Mouse (Mus musculus) T-cell, adult 2 months (primary cell): ENCODE data around the gene Hdac1.
"Not testable (repeated sequence)": the region's sequence is repeated elsewhere in the genome, so short reads cannot be mapped to it uniquely, and the experiment has no call there.

Experiments
- DNase-seq: peaks from one replicate; pipeline ENCODE4 v3.0.0; 2022; ENCODE audit warnings: low spot score

Gene Hdac1

DNA sequence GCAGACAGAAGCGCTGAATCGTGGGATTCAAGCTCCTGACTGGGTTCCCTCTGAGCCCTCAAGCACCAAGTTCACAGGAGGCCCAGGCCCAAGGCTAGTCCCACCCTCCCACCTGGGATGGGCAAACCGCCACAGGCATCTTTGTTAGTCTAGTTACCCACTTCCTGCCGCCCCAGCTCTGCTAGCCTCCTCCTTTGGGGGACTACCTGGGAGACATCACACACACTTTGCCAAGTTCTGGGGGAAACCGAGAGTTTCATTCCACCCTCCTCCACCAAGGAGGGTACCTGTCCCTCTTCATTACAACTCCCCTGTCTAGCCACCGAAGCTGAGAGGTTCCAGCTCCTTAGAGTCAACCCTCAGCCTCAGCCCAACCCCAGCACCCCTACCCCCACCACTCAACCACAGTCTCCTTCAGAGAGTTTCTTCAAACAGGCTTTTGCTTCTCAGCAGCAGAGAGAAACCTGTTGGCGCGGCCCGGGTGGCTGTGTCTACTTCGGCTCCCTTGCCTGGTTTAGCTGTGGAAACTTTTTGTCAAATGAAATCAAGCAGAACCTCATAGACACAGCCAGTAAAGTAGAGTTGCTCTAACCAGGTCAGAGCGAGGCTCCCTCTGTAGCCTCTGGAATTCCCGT is 15.9 kb upstream of the Hdac1 start:
- peak; percentile 91 for DNase-seq

DNA sequence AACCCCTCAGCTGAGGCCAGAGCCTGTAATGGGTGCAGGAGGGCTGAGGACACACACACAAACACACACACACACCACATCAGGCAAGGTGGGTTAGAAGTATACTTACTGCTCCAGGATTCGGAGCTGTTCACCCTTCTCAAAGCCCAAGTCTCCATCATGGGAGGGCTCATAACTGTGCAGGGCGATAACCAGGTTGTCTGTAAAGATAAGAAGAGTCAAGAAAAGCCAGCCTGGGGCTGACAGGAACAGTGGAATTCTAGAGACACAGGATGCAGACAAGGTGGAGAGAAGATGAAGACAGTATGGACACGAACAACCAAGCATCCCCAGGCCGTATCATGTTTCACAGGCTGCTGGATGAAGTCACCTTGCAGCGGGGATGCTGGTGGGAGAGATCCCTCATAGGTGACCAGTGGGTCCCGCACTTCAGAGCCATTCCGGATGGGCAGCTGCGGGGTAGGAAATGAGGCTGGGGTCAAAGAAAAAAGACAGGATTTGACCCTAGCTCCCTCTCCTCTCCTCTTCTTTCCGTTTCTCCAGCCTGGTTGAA is 14.8 kb upstream of the Hdac1 start:
- DNase-seq, result no peak

DNA sequence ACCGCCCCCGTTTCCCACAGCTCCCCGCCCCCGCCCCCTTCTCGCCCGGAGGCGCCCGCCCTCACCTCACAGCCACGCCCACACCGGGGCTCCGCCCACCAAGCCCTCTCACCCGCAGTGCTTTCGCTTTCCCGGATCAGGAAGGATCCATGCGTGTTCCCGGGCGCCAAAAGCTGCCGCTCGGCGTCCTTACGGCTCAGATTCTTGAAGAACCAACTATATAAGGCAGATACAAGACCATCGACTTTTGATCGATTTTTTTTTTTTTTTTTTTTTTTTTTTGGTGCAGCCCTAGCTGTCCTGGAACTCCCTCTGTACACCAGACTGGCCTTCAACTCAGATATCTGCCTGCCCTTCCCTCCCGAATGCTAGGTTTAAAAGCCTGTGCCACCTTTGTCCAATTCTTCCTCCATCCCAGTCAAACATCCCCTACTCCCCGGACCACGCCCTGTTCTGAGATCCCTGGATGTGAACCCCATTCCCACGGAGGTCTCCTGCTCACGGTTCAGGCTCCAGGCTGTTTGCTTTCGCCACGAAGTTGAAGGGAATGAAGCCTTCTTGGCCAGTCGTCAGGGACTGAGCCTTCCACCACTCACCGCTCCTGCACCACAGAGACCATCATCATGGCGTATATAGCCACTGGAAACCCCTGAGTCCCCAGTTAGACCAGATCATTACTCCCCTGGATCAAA is 14.2 kb upstream of the Hdac1 start:
- DNase-seq, result peak; percentile 70

DNA sequence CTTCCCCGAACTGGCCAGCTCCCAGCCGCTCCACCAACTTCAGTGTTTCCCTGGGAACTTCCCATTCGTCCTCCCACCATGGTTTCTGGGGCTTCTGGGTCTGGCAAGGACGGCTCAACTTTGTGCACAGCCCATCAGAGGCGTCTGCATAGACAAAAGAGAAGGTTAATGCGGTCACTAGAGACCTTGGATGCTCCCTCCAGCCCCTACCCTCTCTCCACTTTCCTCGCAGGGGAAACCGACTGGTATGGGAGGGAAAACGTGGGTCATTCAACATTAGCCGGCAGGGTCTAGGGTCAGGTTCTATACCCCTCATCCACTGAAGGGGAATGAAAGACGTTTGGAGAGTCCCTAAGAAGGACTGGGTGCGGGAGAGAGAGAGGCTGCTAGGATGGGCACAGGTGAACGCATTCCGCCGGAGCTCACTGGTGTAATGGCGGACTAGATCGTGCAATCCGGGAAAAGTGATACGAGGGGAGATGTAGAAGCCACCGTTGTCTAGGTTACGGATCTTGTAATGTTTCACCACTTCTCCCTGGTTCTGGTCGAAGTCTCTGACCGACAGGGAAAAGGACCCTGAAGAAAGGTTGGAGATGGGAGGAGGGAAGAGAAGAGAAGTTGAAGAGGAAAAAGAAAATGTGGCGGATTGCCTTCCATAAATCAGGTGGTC is 13.5 kb upstream of the Hdac1 start:
- no peak for DNase-seq

DNA sequence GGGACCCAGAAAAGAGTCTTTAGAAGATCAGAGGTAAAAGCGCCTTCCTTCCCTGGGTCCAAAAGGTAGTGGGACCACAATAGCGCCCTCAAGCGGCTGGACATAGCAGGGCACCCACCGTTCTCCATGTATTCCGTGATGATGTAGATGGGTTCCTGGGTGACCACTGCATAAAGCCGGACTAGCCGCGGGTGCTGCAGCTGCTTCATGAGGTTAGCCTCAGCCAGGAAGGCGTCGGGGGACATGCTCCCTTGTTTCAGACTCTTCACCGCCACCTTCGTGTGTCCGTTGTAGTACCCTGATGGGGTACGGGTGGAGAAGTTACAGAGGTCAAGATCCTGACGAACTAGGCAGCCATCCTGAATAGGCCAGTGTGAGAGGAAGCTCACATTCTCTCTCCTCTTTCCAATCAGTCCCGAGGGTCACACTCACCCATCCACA is 12.9 kb upstream of the Hdac1 start:
- no peak for DNase-seq

DNA sequence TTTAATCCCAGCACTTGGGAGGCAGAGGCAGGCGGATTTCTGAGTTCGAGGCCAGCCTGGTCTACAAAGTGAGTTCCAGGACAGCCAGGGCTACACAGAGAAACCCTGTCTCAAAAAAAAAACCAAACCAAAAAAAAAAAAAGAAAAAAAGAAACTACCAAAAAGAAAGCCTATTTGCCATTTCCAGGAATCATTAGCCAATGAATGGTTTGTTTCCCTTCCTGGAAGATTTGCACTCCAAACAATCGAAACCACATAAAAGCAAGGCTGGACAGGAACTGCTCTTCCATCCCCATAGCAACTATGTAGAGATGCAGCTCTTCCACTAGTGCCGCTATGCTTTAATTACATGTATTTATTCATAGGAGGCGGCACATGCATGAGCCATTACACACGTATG is 12.0 kb upstream of the Hdac1 start:
- not testable (repeated sequence) for DNase-seq

DNA sequence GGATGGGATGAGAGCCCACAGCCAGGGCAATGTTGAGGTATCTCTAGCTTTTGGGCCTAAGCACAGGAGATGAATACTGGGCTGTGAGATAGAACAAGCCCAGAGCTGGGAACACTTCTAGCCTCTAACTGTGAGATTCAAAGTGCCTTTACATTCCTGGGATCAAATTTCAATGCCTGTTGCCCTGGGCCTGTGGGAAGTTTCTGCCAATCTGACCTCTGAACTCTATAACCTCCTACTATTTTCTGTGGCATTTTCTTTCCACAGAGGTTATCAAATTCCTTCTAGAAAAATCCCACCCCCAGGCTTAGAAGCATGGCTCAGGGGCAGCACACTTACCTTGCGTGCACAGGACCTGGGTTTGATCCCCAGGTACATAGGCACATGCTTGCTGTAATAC is 7.8 kb upstream of the Hdac1 start:
- DNase-seq, result no peak

DNA sequence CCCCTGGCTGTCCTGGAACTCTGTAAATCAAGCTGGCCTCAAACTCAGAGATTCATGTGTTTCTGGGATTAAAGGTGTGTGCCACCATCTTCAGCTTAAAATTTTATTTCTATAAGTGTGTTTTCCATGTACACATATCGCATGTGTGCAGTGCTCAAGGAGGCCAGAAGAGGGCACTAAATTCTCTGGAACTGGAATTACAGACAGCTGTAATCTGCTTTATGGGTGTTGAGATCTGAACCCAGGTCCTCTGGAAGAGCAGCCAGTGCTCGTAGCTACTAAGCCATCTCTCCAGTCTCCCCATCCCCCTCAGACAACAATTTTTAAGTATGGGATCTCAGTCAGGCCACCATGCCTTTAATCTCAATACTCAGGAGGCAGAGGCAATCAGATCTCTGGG is 6.8 kb upstream of the Hdac1 start:
- DNase-seq, result peak; percentile 63

DNA sequence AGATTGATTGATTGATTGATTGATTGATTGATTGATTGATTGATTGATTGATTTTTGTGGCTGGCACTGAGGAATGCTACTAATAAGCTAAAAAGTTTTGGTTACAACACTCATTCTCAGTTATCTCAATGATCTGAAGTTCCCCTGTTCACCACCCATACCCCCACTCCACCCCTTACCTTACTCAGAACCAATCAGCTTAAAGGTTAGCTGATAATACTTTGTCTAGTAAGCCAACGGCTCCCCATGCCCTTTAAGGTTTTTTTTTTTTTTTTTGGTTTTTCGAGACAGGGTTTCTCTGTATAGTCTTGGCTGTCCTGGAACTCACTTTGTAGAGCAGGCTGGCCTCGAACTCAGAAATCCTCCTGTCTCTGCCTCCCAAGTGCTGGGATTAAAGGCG is 5.1 kb upstream of the Hdac1 start:
- not testable (repeated sequence) for DNase-seq

DNA sequence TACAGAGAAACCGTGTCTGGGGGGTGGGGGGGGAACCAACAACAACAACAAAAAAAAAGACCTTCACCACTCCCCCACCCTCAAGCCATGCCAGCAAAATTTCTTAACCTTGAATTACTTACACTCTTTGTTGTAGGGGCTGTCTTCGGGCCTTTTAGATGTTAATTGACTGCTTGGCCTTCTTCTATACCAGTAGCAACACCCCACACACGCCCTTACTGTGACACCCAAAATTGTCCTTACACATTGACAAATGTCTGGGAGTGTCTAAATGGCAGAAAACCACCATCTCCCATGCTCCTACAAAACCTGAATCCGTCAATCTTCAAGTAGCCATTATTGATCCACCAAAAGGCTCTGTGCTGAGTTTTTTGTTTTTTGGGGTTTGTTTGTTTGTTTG is 1.6 kb upstream of the Hdac1 start:
- no peak for DNase-seq

DNA sequence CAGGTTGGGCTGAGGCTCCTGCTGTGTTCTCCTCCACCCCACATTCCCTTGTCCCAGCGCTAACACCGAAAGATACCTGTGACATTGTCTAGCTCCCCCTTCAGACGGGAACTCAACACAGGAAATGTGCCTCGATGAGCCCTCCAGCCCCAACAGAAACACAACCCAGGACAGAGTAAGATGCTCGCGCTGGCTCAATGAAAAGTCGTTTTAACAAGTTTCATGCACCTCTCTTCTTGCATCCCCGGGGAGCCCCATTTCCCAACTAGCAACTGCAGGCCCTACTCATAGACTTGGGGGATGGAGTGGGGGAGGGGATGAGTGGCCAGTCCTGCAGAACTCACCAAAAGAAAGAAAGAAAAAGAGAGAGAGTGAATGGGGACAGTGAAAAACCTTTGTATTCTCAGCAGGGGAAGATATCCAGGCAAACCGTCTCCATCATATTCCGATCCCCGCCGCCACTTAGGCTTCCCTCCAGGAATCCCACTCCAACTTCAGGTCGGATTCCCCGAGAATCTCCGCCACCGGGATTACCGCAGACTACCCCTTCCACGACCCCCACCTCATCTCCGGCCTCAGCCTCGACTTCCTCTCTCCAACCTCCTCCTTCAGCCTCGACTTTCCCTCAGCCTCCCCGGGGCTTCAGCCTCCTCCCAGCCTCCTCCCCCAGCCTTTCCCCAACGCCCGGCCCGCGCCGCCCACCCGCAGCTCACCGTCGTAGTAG is 483 bp downstream of the Hdac1 start:
- DNase-seq, result peak; percentile 37

DNA sequence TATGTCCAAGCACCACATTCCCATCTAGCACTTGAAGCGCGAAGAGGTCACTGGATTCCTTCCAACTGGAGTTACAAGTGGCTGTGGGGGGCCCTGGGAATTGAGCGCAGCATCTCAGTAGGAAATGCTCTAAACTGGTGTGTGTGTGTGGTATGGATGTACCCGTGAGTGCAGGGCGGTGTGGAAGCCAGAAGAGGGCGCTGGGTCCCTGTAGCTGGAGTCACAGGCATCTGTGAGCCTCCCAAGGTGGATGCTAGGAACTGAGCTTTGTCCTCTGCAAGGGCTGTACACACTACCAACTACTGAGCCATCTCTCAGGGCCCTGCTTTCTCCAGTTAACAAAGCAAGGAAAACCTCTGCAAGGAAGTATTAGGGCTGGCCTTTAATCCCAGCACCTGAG is 2.5 kb downstream of the Hdac1 start:
- DNase-seq, result peak; percentile 57

DNA sequence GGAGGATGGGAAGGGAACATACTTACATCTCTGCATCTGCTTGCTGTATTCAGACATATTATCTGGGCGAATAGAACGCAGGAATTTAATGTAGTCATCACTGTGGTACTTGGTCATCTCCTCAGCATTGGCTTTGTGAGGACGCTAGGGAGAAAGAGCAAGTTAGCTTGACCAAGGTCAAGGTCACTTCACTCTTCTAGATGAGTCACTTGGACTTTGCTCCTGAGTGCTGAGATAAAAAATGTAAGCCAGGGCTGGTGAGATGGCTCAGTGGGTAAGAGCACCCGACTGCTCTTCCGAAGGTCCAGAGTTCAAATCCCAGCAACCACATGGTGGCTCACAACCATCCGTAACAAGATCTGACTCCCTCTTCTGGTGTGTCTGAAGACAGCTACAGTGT is 13.6 kb downstream of the Hdac1 start:
- DNase-seq, result not testable (repeated sequence)

DNA sequence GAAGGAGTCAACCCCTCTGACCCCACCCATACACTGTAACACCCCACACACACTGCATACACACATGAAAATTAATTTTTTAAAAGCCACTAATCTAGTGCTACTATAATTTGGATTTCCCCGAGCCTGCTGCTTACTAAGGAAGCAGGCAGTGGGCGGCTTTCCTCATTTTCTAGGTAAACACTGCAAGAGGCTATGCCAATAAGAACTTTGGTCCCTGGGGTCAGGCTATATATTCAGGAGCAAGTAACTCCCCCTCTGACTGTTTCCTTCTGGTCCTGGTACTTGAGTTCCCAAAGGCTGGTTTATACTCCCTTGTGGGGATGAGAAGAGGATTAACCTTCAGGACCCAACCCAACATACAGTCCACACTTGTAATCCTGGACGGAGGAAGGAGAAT is 16.6 kb downstream of the Hdac1 start:
- DNase-seq, result no peak

DNA sequence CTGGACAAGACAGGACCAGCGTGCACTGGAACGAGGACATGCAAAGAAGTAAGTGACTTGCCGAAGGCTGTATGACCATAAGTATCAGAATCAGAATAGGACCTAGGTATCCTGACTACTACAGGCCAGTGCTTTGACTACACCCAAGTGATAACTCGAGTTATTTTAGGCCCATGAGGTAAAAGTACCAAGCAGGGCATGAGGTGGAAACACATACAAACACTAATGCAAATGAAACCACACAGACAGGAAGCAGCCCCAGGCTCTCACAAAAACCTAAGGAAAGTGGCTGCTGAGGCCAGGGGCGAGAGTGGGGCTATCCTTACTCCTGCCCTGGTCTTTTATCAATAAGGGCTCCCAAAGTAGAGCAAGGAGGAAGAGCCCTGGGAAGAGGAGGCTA is 17.2 kb downstream of the Hdac1 start:
- DNase-seq, result no peak

DNA sequence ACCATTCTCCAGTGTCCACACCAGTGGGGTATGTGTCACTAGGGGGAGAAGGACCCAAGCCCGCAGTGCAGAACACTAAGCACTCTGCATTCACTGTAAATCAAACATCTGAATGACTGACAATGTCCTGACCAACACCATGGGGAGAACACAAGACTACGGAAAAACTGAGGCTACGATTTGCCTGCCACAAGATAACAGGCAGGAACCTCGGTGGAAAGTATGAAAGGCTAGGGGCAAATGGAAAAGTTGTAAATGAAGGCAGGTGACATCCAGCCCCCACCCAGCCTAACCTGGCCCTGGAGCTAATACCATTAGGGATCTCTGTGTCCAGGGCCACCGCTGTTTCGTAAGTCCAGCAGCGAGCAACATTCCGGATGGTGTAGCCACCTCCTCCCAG is 24.0 kb downstream of the Hdac1 start:
- DNase-seq, result no peak

DNA sequence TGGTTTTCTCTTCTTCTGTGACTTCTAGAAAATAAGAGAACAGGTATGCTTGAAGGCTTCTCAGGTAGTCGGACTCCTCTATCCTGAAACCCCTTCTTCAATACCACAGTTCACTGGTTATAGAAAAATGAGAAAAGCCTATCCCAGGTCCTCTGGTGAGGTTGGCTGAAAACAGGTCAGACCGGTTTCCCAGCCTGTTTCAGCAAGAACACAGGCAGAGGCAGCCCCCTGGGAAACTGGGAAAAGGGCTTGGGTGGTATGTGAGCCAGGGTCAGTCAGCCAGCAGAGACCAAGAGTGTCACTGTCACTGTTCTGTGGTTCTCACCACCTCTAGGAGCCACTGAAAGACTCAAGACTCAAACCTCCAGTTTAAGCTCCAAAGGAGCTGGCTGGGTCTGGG is 25.6 kb downstream of the Hdac1 start:
- no peak for DNase-seq

DNA sequence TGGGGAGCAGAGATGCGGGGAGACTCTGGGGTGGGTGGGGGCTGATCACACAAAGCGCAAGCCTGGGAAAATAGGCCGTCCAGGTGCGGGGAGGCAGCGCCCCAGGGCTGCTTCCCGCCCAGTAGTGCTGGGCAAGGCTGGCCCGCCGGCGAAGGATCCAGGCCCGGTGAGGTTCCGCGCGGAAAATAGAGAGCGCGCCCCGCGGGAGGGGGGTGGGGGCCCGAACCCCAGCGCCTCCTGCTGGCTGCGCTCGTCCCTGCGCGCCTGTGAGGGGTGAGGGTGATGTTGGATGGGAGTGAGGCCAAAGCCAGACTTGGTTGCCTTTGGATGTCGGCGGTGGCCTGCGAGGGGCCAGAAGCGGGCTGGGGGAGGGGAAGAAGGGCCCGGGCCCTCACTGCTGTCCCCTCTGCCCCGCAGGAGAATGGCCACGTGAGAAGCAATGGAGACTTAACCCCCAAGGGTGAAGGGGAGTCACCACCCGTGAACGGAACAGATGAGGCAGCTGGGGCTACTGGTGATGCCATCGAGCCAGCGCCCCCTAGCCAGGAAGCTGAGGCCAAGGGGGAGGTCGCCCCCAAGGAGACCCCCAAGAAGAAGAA is 28.1 kb downstream of the Hdac1 start:
- DNase-seq, result peak; percentile 56

DNA sequence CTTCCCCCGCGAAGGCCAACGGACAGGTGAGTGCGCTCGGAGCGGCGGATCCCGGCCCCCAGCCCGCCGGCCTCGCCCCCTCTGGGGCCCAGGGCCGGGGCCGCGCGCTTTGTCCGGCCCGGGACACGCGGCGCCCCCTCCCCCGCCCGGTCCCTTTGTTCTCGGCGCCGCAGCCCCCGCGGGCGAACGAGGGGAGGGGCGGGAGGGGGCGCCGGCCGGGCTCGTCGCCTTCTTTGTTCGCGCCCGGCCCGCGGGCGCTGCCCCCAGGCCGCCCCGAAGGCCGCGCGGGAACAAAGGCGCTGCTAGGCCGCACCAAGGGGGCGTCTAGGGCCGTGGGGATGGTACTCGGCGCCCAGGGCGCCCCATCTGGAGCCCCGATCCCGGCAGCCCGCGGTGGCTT is 28.6 kb downstream of the Hdac1 start:
- DNase-seq, result no peak

DNA sequence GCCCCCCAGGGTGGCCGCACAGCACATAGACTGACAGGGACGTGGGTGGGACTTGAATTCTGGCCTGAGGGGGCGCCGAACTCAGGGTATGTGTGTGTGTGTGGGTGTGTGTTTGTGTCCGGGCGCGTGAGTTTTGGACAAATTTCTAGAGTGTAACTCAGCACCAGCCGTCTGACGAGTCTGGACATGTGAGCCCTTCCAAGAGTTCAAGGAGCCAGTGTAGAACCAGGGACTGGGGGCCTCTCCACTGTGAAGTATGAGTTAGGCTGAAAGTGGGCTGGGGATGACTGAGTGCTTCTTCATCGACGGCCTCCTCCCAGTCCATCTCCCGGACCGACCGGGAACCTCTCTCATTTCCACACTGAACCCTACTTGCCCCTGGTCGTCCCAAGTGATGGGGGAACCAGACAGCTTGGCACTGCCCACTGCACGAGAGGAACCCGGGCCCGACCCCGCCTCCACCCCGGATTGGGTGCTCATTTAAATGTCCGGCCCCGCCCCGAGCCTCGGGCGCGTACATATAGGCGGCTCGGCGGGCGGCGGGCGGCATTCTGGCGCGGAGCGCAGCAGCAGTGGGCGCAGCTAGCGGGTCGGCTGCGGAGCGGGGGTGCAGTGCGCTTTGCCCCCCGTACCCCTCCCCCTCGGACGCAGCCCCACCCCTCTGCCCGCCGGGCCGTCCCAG is 29.3 kb downstream of the Hdac1 start, which contains the start of gene Marcksl1:
Gene Marcksl1, plus strand, starts transcription at position 496 of the 682 bp plus-strand sequence.
- DNase-seq, result peak; percentile 78

DNA sequence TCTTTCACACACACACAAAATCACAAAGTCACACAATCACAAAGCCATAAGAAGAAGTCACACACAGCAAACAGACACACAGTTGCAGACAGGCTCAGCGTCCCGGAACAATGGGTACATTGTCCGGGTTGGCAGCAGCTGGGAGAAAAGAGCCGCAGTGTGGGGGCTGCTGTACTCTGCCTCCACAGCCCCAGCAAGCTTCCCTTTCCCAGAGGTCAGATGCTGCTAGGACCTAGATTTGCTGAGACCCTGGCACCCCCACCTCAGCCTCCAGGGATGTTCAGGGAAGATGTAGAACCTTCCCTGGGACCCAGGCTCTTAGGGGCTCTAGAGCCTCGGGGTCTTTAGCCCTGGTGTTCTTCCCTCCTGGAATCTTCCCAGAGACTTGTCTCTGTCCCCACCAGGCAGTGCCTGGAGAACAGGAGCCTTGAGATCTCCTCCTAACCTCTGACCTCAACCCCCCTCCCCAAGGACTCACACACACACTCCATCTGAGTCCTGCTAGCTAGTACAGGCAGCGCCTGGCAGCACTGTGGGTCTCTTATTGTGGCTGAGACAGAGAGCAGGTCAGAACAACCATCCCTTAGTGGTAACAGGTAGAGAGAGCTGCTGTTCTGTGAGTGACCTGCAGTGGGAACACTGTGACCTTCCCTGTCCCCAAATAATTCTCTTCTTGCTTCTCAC is 31.0 kb downstream of the Hdac1 start:
- DNase-seq, result no peak
